Mouse (Mus musculus) stomach, postnatal 0 days (tissue): ENCODE results near the gene Astn2. TPM values are rescaled to one million over a fixed set of nuclear protein-coding genes. Genes with fewer than 3 reads are reported as not detected.
A peak's percentile ranks its signal among the peaks of the same experiment; 100 is the strongest.

Experiments used
- ATAC-seq: fragments of 200-750 bp; cut with Nextera tagmentation; 2 replicates; pipeline ENCODE4 v1.8.0; 2017; ENCODE audit not compliant: low FRiP score, low TSS enrichment
- DNase-seq: peaks from one replicate; pipeline ENCODE4 v3.0.0-alpha.2; 2016; ENCODE audit warnings: low spot score
- H3K27ac ChIP-seq: fragments of 300-500 bp; sonication (generic); replicated peaks from 2 replicates; pipeline ENCODE4 v1.5.1; 2014; ENCODE audit warnings: mild to moderate bottlenecking, control low read depth
- H3K27me3 ChIP-seq: fragments of 300-500 bp; sonication (generic); 2 replicates; pipeline ENCODE4 v1.6.1; 2014; ENCODE audit warnings: low read length; ENCODE audit not compliant: control insufficient read depth, insufficient read depth
- H3K36me3 ChIP-seq: fragments of 300-500 bp; sonication (generic); 2 replicates; pipeline ENCODE4 v1.6.1; 2014; ENCODE audit warnings: low read length, mixed read lengths; ENCODE audit not compliant: control insufficient read depth, insufficient read depth
- H3K4me1 ChIP-seq: fragments of 300-500 bp; sonication (generic); replicated peaks from 2 replicates; pipeline ENCODE4 v1.6.1; 2014; ENCODE audit warnings: antibody characterized with exemption; ENCODE audit not compliant: control insufficient read depth, insufficient read depth
- H3K4me2 ChIP-seq: fragments of 300-500 bp; sonication (generic); replicated peaks from 2 replicates; pipeline ENCODE4 v1.6.1; 2014; ENCODE audit warnings: low read depth, mild to moderate bottlenecking, control low read depth, moderate library complexity
- H3K4me3 ChIP-seq: fragments of 300-500 bp; sonication (generic); 2 replicates; pipeline ENCODE4 v1.5.1; 2014; ENCODE audit warnings: low read depth, low read length, control low read depth
- H3K9ac ChIP-seq: fragments of 300-500 bp; sonication (generic); 2 replicates; pipeline ENCODE4 v1.6.1; 2014; ENCODE audit warnings: mild to moderate bottlenecking, low read length, control low read depth, mixed read lengths
- H3K9me3 ChIP-seq: fragments of 300-500 bp; sonication (generic); 2 replicates; pipeline ENCODE4 v1.6.1; 2016; ENCODE audit warnings: low read length; ENCODE audit not compliant: control insufficient read depth
- CTCF ChIP-seq: IDR thresholded peaks from 2 replicates; pipeline ENCODE4 v1.5.1; 2016; ENCODE audit warnings: antibody characterized with exemption, low read depth, mild to moderate bottlenecking, moderate library complexity
- EP300 ChIP-seq: optimal IDR thresholded peaks from 2 replicates; pipeline ENCODE3; 2016; ENCODE audit warnings: antibody characterized with exemption
- WGBS: fragments of 180-500 bp; shearing (Covaris S2); extraction: QIAGEN DNeasy Blood & Tissue Kit; methylation state at CpG from one replicate; pipeline ENCODE4 v1.1.7; 2014; 5-methylcytosine and 5-hydroxymethylcytosine counted together
- polyA plus RNA-seq: library from polyadenylated mRNA; unstranded; fragments of >200 nt; fragmentation: Nextera tagmentation; extraction: Ambion mirVana; gene quantifications from 2 replicates; pipeline ENCODE4 v1.2.1, GENCODE M21; 2015

Gene Astn2
- polyA plus RNA-seq, 1 experiment from 2014 or later = 0.16 TPM

- H3K4me3 ChIP-seq = no peak overlapping the region
- no peak overlapping the region for H3K27ac ChIP-seq
- H3K9ac ChIP-seq = no peak overlapping the region
- no peaks in the 10 kb centered on the region for H3K9me3 ChIP-seq
- ATAC-seq (no peak), DNase-seq (no peak)
- TF ChIP-seq EP300 = no peak
- no peak for TF ChIP-seq CTCF
- H3K36me3 ChIP-seq = no peaks in the 10 kb centered on the region
- H3K4me1 ChIP-seq = no peaks in the 10 kb centered on the region
- H3K27me3 ChIP-seq = no peaks in the 10 kb centered on the region
- H3K4me2 ChIP-seq = no peak overlapping the region
These were observed 347.2 kb downstream of the Astn2 start for GRCm38 (mm10) chr4:66057161-66057560.

- 73% methylated on average over 4 of the region's 4 CpGs for WGBS
- TF ChIP-seq CTCF (no peak), EP300 (no peak)
These were observed 348.7 kb downstream of the Astn2 start for GRCm38 (mm10) chr4:66055690-66056089.

GRCm38 (mm10) chr4:66043014-66043672, 361.3 kb downstream of the Astn2 start:
- H3K36me3 ChIP-seq = no peaks in the 10 kb centered on the region
- H3K27me3 ChIP-seq = no peaks in the 10 kb centered on the region
- no peak overlapping the region for H3K4me3 ChIP-seq
- no peak for ATAC-seq
- no peak overlapping the region for H3K9ac ChIP-seq
- H3K9me3 ChIP-seq = no peaks in the 10 kb centered on the region
- WGBS = 85% methylated on average over 3 of the region's 3 CpGs
- no peak overlapping the region for H3K4me2 ChIP-seq
- no peak overlapping the region for H3K27ac ChIP-seq
- no peak for DNase-seq
- no peaks in the 10 kb centered on the region for H3K4me1 ChIP-seq
- TF ChIP-seq EP300 = no peak
- no peak for TF ChIP-seq CTCF

More at GRCm38 (mm10) chr4:66055690-66056089, 348.7 kb downstream of the Astn2 start:
- Histone ChIP-seq H3K9ac (no peak overlapping the region), H3K9me3 (no peaks in the 10 kb centered on the region), H3K36me3 (no peaks in the 10 kb centered on the region), H3K4me1 (no peaks in the 10 kb centered on the region), H3K4me2 (no peak overlapping the region), H3K4me3 (no peak overlapping the region), H3K27me3 (no peaks in the 10 kb centered on the region), H3K27ac (no peak overlapping the region)
- DNase-seq (no peak), ATAC-seq (no peak)

GRCm38 (mm10) chr4:66033826-66034225, 370.6 kb downstream of the Astn2 start:
- no peak overlapping the region for H3K4me2 ChIP-seq
- no peak overlapping the region for H3K9ac ChIP-seq
- no peak for ATAC-seq
- TF ChIP-seq EP300 = no peak
- peak; percentile 56 for TF ChIP-seq CTCF
- no peaks in the 10 kb centered on the region for H3K27me3 ChIP-seq
- no peaks in the 10 kb centered on the region for H3K36me3 ChIP-seq
- H3K4me1 ChIP-seq = no peaks in the 10 kb centered on the region
- 63% methylated on average over 3 of the region's 3 CpGs for WGBS
- no peak overlapping the region for H3K4me3 ChIP-seq
- DNase-seq = no peak
- no peak overlapping the region for H3K27ac ChIP-seq
- no peaks in the 10 kb centered on the region for H3K9me3 ChIP-seq

- Histone ChIP-seq H3K36me3 (no peaks in the 10 kb centered on the region), H3K27me3 (no peaks in the 10 kb centered on the region), H3K9ac (no peak overlapping the region), H3K4me2 (no peak overlapping the region), H3K9me3 (no peaks in the 10 kb centered on the region), H3K4me3 (no peak overlapping the region), H3K27ac (no peak overlapping the region), H3K4me1 (no peaks in the 10 kb centered on the region)
- WGBS = 59% methylated on average over 9 of the region's 9 CpGs
- ATAC-seq (no peak), DNase-seq (no peak)
- TF ChIP-seq CTCF (no peak), EP300 (no peak)
These were observed 373.0 kb downstream of the Astn2 start for GRCm38 (mm10) chr4:66031320-66031870.

- ATAC-seq (no peak), DNase-seq (no peak)
- Histone ChIP-seq H3K9ac (no peak overlapping the region), H3K4me3 (no peak overlapping the region), H3K9me3 (no peaks in the 10 kb centered on the region), H3K36me3 (no peaks in the 10 kb centered on the region), H3K27ac (no peak overlapping the region), H3K27me3 (no peaks in the 10 kb centered on the region), H3K4me2 (no peak overlapping the region), H3K4me1 (no peaks in the 10 kb centered on the region)
- WGBS = 59% methylated on average over 4 of the region's 4 CpGs
- TF ChIP-seq CTCF = no peak
- no peak for TF ChIP-seq EP300
These were observed 374.5 kb downstream of the Astn2 start for GRCm38 (mm10) chr4:66029901-66030300.
